Mouse (Mus musculus) retina, postnatal 7 days (tissue): ENCODE data around the gene Sf3b3.

Experiments used
- DNase-seq: peaks from one replicate; pipeline ENCODE4 v3.0.0-alpha.2; 2012; ENCODE audit warnings: low read depth, low spot score

Sf3b3 gene

GRCm38 (mm10) chr8:110847645-110848495 is 1.3 kb upstream of the Sf3b3 start:
- no peak for DNase-seq

GRCm38 (mm10) chr8:110847171-110847549 is 573 bp upstream of the Sf3b3 start:
- DNase-seq: no peak

- DNase-seq: no peak
Observed at GRCm38 (mm10) chr8:110845821-110846404, 674 bp downstream of the Sf3b3 start.

- DNase-seq: no peak
Observed at GRCm38 (mm10) chr8:110844941-110845340, 1.6 kb downstream of the Sf3b3 start.

- DNase-seq: no peak
Observed at GRCm38 (mm10) chr8:110843207-110843606, 3.4 kb downstream of the Sf3b3 start.

- DNase-seq: no peak
Observed at GRCm38 (mm10) chr8:110842012-110842574, 4.5 kb downstream of the Sf3b3 start.

GRCm38 (mm10) chr8:110831956-110832355 is 14.6 kb downstream of the Sf3b3 start:
- DNase-seq: no peak

- DNase-seq: no peak
Observed at GRCm38 (mm10) chr8:110828511-110828910, 18.1 kb downstream of the Sf3b3 start.

- DNase-seq: no peak
Observed at GRCm38 (mm10) chr8:110824861-110825260, 21.7 kb downstream of the Sf3b3 start.

GRCm38 (mm10) chr8:110821960-110822359 is 24.6 kb downstream of the Sf3b3 start:
- DNase-seq: no peak

GRCm38 (mm10) chr8:110820257-110820656 is 26.3 kb downstream of the Sf3b3 start:
- DNase-seq: no peak

- no peak for DNase-seq
Observed at GRCm38 (mm10) chr8:110818593-110818992, 28.0 kb downstream of the Sf3b3 start.

- DNase-seq: no peak
Observed at GRCm38 (mm10) chr8:110816990-110817389, 29.6 kb downstream of the Sf3b3 start.

GRCm38 (mm10) chr8:110815308-110815707 is 31.3 kb downstream of the Sf3b3 start:
- DNase-seq: no peak

GRCm38 (mm10) chr8:110813081-110813812 is 33.3 kb downstream of the Sf3b3 start:
- DNase-seq: no peak

- no peak for DNase-seq
Observed at GRCm38 (mm10) chr8:110812349-110813080, 34.1 kb downstream of the Sf3b3 start.

GRCm38 (mm10) chr8:110811793-110812192 is 34.8 kb downstream of the Sf3b3 start:
- DNase-seq: no peak

- no peak for DNase-seq
Observed at GRCm38 (mm10) chr8:110811116-110811515, 35.5 kb downstream of the Sf3b3 start.

- DNase-seq: no peak
Observed at GRCm38 (mm10) chr8:110810481-110811065, 36.0 kb downstream of the Sf3b3 start.

GRCm38 (mm10) chr8:110809831-110810230 is 36.8 kb downstream of the Sf3b3 start:
- no peak for DNase-seq
